Mouse (Mus musculus) myocyte (in vitro differentiated cells): Measurements from ENCODE around the gene Gm21748. TPM values are rescaled to one million over a fixed set of nuclear protein-coding genes. Genes with fewer than 3 reads are reported as not detected.
"Not testable (repeated sequence)": the region's sequence is repeated elsewhere in the genome, so short reads cannot be mapped to it uniquely, and the experiment has no call there.

Source experiments
- H3K27me3 ChIP-seq: one replicate; pipeline ENCODE4 v1.6.1; 2011; ENCODE audit not compliant: control insufficient read depth, insufficient read depth, insufficient read length
- H3K36me3 ChIP-seq: one replicate; pipeline ENCODE4 v1.6.1; 2011; ENCODE audit not compliant: control insufficient read depth, insufficient read depth
- H3K4me2 ChIP-seq: one replicate; pipeline ENCODE4 v1.6.1; 2011; ENCODE audit warnings: low read depth, control low read depth
- H3K4me3 ChIP-seq: one replicate; pipeline ENCODE4 v1.5.1; 2011; ENCODE audit warnings: mild to moderate bottlenecking, control low read depth, moderate library complexity
- H3K79me2 ChIP-seq: one replicate; pipeline ENCODE4 v1.6.1; 2011; ENCODE audit not compliant: control insufficient read depth, insufficient read depth
- H3ac ChIP-seq: one replicate; pipeline ENCODE4 v1.6.1; 2011; ENCODE audit not compliant: control insufficient read depth, insufficient read length
- polyA plus RNA-seq: library from polyadenylated mRNA; unstranded; fragments of >200 nt; fragmentation: generic; extraction: Trizol; gene quantifications from one replicate; pipeline ENCODE4 v1.2.1, GENCODE M21; 2012; ENCODE audit warnings: missing spikeins

Gm21748 gene
- not detected for polyA plus RNA-seq

GRCm38 (mm10) chrY:90839077-90839476 lies at the start of gene Gm21748:
TSS of gene Gm21748 (minus strand) at chrY:90839177.
- not testable (repeated sequence) for H3K4me3 ChIP-seq, H3K79me2 ChIP-seq, H3ac ChIP-seq, H3K36me3 ChIP-seq, H3K27me3 ChIP-seq, H3K4me2 ChIP-seq

Other genes starting within 250 kb of the Gm21748 start
- not detected for gene Gm21860, start 84.4 kb downstream of the Gm21748 start, polyA plus RNA-seq
- gene Gm47283, start 54.4 kb downstream of the Gm21748 start, polyA plus RNA-seq, result not detected